Mouse (Mus musculus) embryonic facial prominence, embryonic 12.5 days (tissue): Measurements from ENCODE around the gene Pdgfra. TPM values are rescaled to one million over a fixed set of nuclear protein-coding genes. Genes with fewer than 3 reads are reported as not detected.

Source experiments
- ATAC-seq: fragments of 200-750 bp; cut with Nextera tagmentation; 2 replicates; pipeline ENCODE4 v1.8.0; 2017; ENCODE audit not compliant: insufficient number of reproducible peaks, insufficient read depth, low FRiP score, low TSS enrichment
- H3K27ac ChIP-seq: fragments of 300-500 bp; sonication (generic); 2 replicates; pipeline ENCODE4 v1.5.1; 2016; ENCODE audit warnings: mild to moderate bottlenecking
- H3K27me3 ChIP-seq: fragments of 300-500 bp; sonication (generic); 2 replicates; pipeline ENCODE4 v1.6.1; 2016; ENCODE audit warnings: mild to moderate bottlenecking, moderate library complexity
- H3K36me3 ChIP-seq: fragments of 300-500 bp; sonication (generic); 2 replicates; pipeline ENCODE4 v1.6.1; 2016; ENCODE audit warnings: mild to moderate bottlenecking
- H3K4me1 ChIP-seq: fragments of 300-500 bp; sonication (generic); 2 replicates; pipeline ENCODE4 v1.6.1; 2016
- H3K4me2 ChIP-seq: fragments of 300-500 bp; sonication (generic); replicated peaks from 2 replicates; pipeline ENCODE4 v1.6.1; 2016; ENCODE audit warnings: mild to moderate bottlenecking, moderate library complexity
- H3K4me3 ChIP-seq: fragments of 300-500 bp; sonication (generic); 2 replicates; pipeline ENCODE4 v1.5.1; 2016; ENCODE audit warnings: mild to moderate bottlenecking
- H3K9ac ChIP-seq: fragments of 300-500 bp; sonication (generic); 2 replicates; pipeline ENCODE4 v1.6.1; 2016; ENCODE audit warnings: mild to moderate bottlenecking, moderate library complexity
- H3K9me3 ChIP-seq: fragments of 300-500 bp; sonication (generic); 2 replicates; pipeline ENCODE4 v1.6.1; 2016; ENCODE audit warnings: mild to moderate bottlenecking, moderate library complexity
- WGBS: fragments of 180-500 bp; shearing (Covaris S2); methylation state at CpG from one replicate; pipeline ENCODE4 v1.1.7; 2016; 5-methylcytosine and 5-hydroxymethylcytosine counted together
- microRNA-seq: library from miRNA; unstranded; fragments of <30 nt; microRNA quantifications from one replicate; pipeline ENCODE4, GENCODE M21; 2017
- polyA plus RNA-seq: library from polyadenylated mRNA; unstranded; fragments of >200 nt; fragmentation: Nextera tagmentation; extraction: Ambion mirVana; gene quantifications from 2 replicates; pipeline ENCODE4 v1.2.1, GENCODE M21; 2016

Pdgfra gene
- polyA plus RNA-seq, 1 experiment from 2014 or later: 125 TPM

DNA sequence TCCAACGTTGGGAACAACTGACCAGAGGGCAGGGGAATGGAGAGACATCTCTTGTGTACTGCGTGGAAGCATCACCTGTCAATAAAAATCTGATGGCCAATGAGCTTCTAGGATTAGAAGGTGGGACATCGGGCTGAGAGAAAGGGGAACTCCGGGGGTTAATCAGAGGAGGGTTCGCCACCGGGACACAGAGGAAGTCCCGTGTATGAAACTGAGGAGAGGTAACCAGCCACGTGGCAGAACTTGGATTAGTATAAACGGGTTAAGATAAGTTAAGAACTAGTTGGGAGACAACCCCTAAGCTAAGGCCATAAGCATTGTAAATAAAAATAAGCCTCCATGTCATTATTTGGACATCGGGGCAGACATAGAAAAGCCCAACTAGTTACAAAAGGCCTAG lies 69.5 kb downstream of the Pdgfra start:
- no peak for ATAC-seq
- Histone ChIP-seq H3K9me3 (no peaks in the 10 kb centered on the region), H3K9ac (no peak overlapping the region), H3K36me3 (no peaks in the 10 kb centered on the region), H3K4me2 (no peak overlapping the region), H3K4me3 (no peak overlapping the region), H3K4me1 (no peaks in the 10 kb centered on the region), H3K27me3 (no peaks in the 10 kb centered on the region), H3K27ac (no peak overlapping the region)
- 76% methylated on average over 10 of the region's 10 CpGs for WGBS

DNA sequence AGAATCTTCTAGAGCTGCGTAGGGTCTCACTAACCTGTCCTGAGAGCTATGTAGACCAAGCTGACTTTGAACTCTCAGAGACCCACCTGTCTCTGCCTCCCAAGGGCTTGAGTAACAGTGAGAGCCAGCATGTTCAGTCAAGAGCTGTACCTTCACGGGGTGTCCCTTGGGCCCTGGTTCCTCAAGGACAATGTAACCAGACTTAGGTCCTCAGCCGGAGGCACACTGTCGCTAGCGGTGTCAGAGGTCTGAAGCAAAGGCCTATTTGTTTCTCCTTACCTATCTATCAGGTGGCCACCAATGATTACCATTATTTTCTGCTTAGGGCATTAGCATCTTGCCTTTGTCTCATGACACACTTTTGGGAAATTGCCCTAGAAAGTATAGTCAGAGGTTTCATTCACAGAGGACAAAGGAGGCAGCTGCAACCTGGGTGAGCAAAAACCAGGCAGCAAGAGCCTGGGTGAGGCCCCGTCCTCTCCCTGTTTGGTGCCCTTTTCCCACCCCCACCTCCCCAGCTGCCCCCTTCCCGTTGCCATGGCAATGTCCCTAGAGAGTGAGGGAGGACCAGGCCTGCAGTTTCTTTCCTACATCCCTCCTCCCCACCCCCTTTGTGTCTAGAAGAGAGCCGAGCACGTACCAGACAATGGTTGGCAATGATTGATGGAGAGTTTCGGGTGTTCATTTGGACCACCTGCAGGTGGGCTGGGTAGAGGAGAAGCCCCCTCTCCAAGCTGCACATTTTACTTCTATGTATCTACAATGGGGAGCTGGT lies 70.6 kb downstream of the Pdgfra start:
- H3K9ac ChIP-seq: no peak overlapping the region
- no peak overlapping the region for H3K27ac ChIP-seq
- 76% methylated on average over 10 of the region's 10 CpGs for WGBS
- H3K4me1 ChIP-seq: no peaks in the 10 kb centered on the region
- no peak for ATAC-seq
- no peaks in the 10 kb centered on the region for H3K27me3 ChIP-seq
- H3K4me2 ChIP-seq: no peak overlapping the region
- no peaks in the 10 kb centered on the region for H3K36me3 ChIP-seq
- no peak overlapping the region for H3K4me3 ChIP-seq
- H3K9me3 ChIP-seq: no peaks in the 10 kb centered on the region

DNA sequence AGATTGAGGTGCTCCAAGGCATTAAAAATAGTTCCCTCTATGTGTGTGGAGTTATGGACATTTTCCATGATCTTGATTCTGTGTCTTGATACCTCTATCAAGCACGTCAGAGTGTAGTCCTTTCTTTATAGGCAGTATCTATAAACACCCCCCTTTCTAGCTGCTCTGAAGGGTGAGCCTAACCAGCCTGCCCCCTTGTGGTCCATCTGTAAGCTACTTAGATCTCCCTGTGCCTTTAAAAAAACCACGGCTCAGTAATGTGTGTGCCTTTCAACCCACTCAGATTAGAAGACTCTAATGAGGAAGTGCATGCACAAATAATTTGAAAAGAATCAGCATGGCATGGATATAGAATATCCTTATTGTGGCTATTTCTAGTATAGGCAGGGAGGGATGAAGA lies 86.3 kb downstream of the Pdgfra start:
- H3K4me2 ChIP-seq: no peak overlapping the region
- H3K9ac ChIP-seq: no peak overlapping the region
- H3K27ac ChIP-seq: no peak overlapping the region
- no peaks in the 10 kb centered on the region for H3K9me3 ChIP-seq
- ATAC-seq: no peak
- H3K4me3 ChIP-seq: no peak overlapping the region
- no peaks in the 10 kb centered on the region for H3K27me3 ChIP-seq
- no peaks in the 10 kb centered on the region for H3K36me3 ChIP-seq
- 43% methylated on average over 2 of the region's 2 CpGs for WGBS
- H3K4me1 ChIP-seq: no peaks in the 10 kb centered on the region

DNA sequence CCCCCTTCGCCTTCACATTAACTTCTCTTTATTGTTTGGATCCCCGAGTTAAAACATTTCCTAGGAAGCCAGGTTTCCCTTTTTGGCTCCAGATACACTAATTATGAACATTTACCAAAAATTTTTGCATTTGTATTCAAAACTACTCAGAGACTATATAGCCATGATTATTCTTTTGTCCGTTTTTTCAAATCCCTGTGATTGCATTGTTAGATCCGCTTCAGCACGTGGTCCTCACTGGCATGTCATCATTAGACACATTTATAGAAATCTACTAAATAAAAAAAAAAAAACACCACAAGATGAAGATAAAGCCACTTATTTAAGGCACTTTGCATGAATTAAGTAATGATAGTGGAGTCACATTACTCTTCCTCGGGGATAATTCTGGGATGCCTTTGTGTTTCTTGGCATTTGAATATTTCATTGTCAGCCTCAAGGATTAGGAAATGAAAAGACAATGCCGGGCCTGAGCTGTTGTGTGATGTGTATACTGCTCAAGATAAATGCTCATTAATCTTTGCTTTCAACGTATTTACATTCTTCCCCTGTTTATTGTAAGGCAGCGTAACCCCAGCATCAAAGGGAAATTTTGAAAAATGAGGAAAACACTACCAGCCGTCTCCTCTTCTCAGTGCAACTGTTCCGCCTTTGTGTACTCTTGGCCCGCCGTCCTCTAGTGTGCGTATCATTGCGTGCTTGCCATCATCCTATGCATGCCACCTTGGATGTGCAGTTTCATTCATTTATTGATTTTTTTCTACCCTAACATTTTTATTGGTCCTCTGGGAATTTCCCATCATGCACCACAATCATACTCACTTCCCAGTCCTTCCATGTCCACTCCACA lies 87.1 kb downstream of the Pdgfra start:
- H3K27ac ChIP-seq: no peak overlapping the region
- H3K9me3 ChIP-seq: no peaks in the 10 kb centered on the region
- H3K27me3 ChIP-seq: no peaks in the 10 kb centered on the region
- WGBS: 83% methylated on average over 15 of the region's 15 CpGs
- no peaks in the 10 kb centered on the region for H3K4me1 ChIP-seq
- ATAC-seq: no peak
- H3K36me3 ChIP-seq: no peaks in the 10 kb centered on the region
- H3K4me3 ChIP-seq: no peak overlapping the region
- no peak overlapping the region for H3K9ac ChIP-seq
- H3K4me2 ChIP-seq: no peak overlapping the region

DNA sequence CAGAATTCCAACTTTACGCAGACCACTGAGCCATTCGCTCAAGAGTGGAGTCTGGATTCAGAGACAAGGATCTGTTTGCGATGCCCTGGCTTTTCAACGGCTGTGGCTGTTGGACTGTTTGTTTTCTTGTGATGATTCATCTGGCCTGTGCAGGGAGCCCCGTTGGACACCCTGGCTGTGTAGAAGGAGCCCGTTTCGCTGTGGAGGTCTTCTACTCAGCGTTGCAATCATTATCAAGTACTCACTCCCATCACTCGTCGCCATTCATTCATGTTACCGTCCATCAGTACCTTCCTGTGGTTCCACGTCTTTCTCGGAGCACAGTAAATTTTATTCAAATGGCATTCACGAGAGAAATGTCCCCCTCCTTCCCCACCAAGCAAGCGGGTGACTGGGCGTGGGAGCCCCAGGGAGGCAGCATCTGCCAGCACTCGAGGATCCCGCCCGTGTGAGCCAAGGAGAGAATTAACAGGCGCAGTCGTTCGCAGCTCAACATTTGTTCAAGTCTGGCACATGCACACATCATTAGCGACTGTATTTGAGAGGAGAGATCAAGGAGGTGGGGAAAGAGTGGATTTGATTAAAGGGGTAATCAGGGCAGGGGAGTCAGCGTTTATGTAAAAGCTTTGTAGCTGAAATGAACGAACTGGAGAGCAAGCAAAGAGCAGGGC lies 95.1 kb downstream of the Pdgfra start:
- WGBS: 62% methylated on average over 25 of the region's 25 CpGs

More for the DNA sequence above, 95.1 kb downstream of the Pdgfra start:
- H3K9me3 ChIP-seq: no peaks in the 10 kb centered on the region
- ATAC-seq: no peak
- no peak overlapping the region for H3K4me2 ChIP-seq
- no peaks in the 10 kb centered on the region for H3K36me3 ChIP-seq
- no peak overlapping the region for H3K27ac ChIP-seq
- peaks cover 5% of the 10 kb centered on the region; the same call in 1 of the 2 replicates for H3K4me1 ChIP-seq
- H3K4me3 ChIP-seq: no peak overlapping the region
- H3K9ac ChIP-seq: no peak overlapping the region
- H3K27me3 ChIP-seq: no peaks in the 10 kb centered on the region

Small RNAs within 50 kb of the gene (microRNA-seq; reads per million reads assigned to microRNA genes)
- gene Mir7025: 2.2 reads per million, percentile 7 among the genes with 10 or more reads in this experiment

Other genes with a start within 250 kb of the Pdgfra start
- 50.1 and 51.8 TPM in 2 replicates for gene Chic2, start 107.5 kb upstream of the Pdgfra start, polyA plus RNA-seq
- gene Gsx2, start 76.7 kb upstream of the Pdgfra start, polyA plus RNA-seq: 0.59 and 0.80 TPM in 2 replicates